Mouse (Mus musculus) monocyte, adult 5-6 weeks (primary cell): ENCODE measurements around the gene Ankrd13d. TPM values are rescaled to one million over a fixed set of nuclear protein-coding genes. Genes with fewer than 3 reads are reported as not detected.

ENCODE experiments used
- ATAC-seq: fragments of 153-309, 156-312 bp; replicated peaks from 2 replicates; pipeline ENCODE4 v1.8.0; 2017; ENCODE audit warnings: mild to moderate bottlenecking; ENCODE audit not compliant: low TSS enrichment, insufficient number of reproducible peaks, severe bottlenecking, poor library complexity, low FRiP score
- total RNA-seq: library from RNA; stranded (forward); fragments of 200-1000, 200-491, 200-594 nt; gene quantifications from 3 replicates; pipeline ENCODE4 v1.2.3, GENCODE M21; 2017

Gene Ankrd13d
- total RNA-seq, 1 experiment from 2014 or later: 2.4 TPM

- no peak for ATAC-seq
Measured at GRCm38 (mm10) chr19:4302936-4303639, 20.2 kb upstream of the Ankrd13d start.

- peak; percentile 28 for ATAC-seq
Measured at GRCm38 (mm10) chr19:4301735-4302651, 19.1 kb upstream of the Ankrd13d start.

GRCm38 (mm10) chr19:4300852-4301734 lies 18.2 kb upstream of the Ankrd13d start:
- no peak for ATAC-seq

- ATAC-seq: peak; percentile 72
Measured at GRCm38 (mm10) chr19:4300271-4300704, 17.4 kb upstream of the Ankrd13d start.

GRCm38 (mm10) chr19:4299574-4300270 lies 16.8 kb upstream of the Ankrd13d start:
- peak; percentile 11; the same call in 1 of the 2 replicates for ATAC-seq

- no peak for ATAC-seq
Measured at GRCm38 (mm10) chr19:4299126-4299525, 16.2 kb upstream of the Ankrd13d start.

GRCm38 (mm10) chr19:4298322-4299121 lies 15.6 kb upstream of the Ankrd13d start:
- ATAC-seq: no peak

GRCm38 (mm10) chr19:4297851-4298250 lies 14.9 kb upstream of the Ankrd13d start:
- no peak for ATAC-seq

GRCm38 (mm10) chr19:4296611-4297010 lies 13.7 kb upstream of the Ankrd13d start:
- ATAC-seq: no peak

- no peak for ATAC-seq
Measured at GRCm38 (mm10) chr19:4295391-4295790, 12.5 kb upstream of the Ankrd13d start.

- peak; percentile 85 for ATAC-seq
Measured at GRCm38 (mm10) chr19:4294381-4295097, 11.6 kb upstream of the Ankrd13d start.

- ATAC-seq: no peak
Measured at GRCm38 (mm10) chr19:4291161-4291560, 8.2 kb upstream of the Ankrd13d start.

- no peak for ATAC-seq
Measured at GRCm38 (mm10) chr19:4290749-4291148, 7.8 kb upstream of the Ankrd13d start.

- 0 out of 2 replicates have a peak, but pooled peaks have one; percentile 13 for ATAC-seq
Measured at GRCm38 (mm10) chr19:4283653-4284052, 716 bp upstream of the Ankrd13d start.

GRCm38 (mm10) chr19:4280425-4280824 lies 2.5 kb downstream of the Ankrd13d start:
- ATAC-seq: no peak

- ATAC-seq: no peak
Measured at GRCm38 (mm10) chr19:4279487-4279886, 3.5 kb downstream of the Ankrd13d start.

GRCm38 (mm10) chr19:4270972-4271371 lies 12.0 kb downstream of the Ankrd13d start:
- ATAC-seq: no peak
